Mouse (Mus musculus) liver, embryonic 14 days (tissue): ENCODE results near the gene Fam205a2. TPM values are rescaled to one million over a fixed set of nuclear protein-coding genes. Genes with fewer than 3 reads are reported as not detected.

Experiments
- polyA plus RNA-seq: library from polyadenylated mRNA; depleted of rRNA; stranded (reverse); fragments of >200 nt; gene quantifications from 2 replicates; pipeline ENCODE4 v1.2.3, GENCODE M21; 2012; rRNA removed

The Fam205a2 gene
- not detected in 2 replicates for polyA plus RNA-seq

DNA sequence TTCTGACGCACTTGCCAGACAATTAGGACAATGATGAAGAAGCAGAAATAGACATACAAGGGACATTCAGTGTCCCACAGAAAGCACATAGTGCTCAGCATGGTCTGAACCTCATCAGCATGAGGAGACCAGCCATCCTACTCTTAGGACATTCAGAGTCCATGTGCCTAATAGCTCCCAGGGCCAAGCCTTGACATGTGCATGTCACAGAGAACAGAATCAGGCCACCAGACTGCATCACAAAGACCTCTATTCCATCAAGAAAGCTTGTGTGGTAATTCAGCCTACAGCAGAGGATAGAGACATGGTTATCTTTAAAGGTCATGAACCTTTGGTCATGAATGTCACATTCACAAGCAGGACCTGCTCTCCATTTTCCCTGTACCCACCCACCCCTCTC, at the start of gene Fam205a2:
TSS of gene Fam205a2 (minus strand) at position 101 of the 400 bp plus-strand sequence.

Other genes with a start within 250 kb of the Fam205a2 start
- not detected in 2 replicates for gene Gm21953, start 233.9 kb downstream of the Fam205a2 start, polyA plus RNA-seq
- not detected in 2 replicates for gene Fam205a3, start 209.8 kb downstream of the Fam205a2 start, polyA plus RNA-seq
- gene Gm21586, start 88.8 kb downstream of the Fam205a2 start, polyA plus RNA-seq: not detected in 2 replicates
- gene Gm2163, start 61.4 kb downstream of the Fam205a2 start, polyA plus RNA-seq: 0.02 and 0.03 TPM in 2 replicates
- not detected in 2 replicates for gene Gm10591, start 84.0 kb upstream of the Fam205a2 start, polyA plus RNA-seq
- gene Gm2564, start 101.5 kb upstream of the Fam205a2 start, polyA plus RNA-seq: not detected in 2 replicates
- not detected in 2 replicates for gene Ccl27b, start 127.1 kb upstream of the Fam205a2 start, polyA plus RNA-seq
- gene Il11ra2, start 133.7 kb upstream of the Fam205a2 start, polyA plus RNA-seq: not detected in 2 replicates
- gene 4930578G10Rik, start 207.4 kb upstream of the Fam205a2 start, polyA plus RNA-seq: not detected in 2 replicates
- gene Ccl19, start 228.4 kb upstream of the Fam205a2 start, polyA plus RNA-seq: not detected in 2 replicates
- 0.02 and 0.17 TPM in 2 replicates for gene Ccl21a, start 245.8 kb upstream of the Fam205a2 start, polyA plus RNA-seq